Mouse (Mus musculus): ENCODE measurements at regions not wholly inside any gene's neighbourhood (a gene's known extent, or its start where the extent isn't known, plus 50 kb on each side); places are given as distances from the start of the nearest gene placed in this dataset.

GRCm38 (mm10) chr4:54470022-54471008 is 474.5 kb upstream of the Zfp462 start:
- Histone ChIP-seq H3K9ac (ENCODE audit: control insufficient read depth, low read depth, low read length, poor library complexity, severe bottlenecking) (no peak overlapping the region), H3K79me2 (ENCODE audit: control insufficient read depth, insufficient read depth, low read length, poor library complexity) (no peaks in the 10 kb centered on the region), H3K9me3 (replicated peaks; ENCODE audit: insufficient read depth, low read length) (no peaks in the 10 kb centered on the region), H3K36me3 (ENCODE audit: control insufficient read depth in 1 of 2, insufficient read depth in 2 of 2, low read length in 2 of 2) (no peaks in the 10 kb centered on the region), H3K27ac (ENCODE audit: control insufficient read depth, low read depth, low read length) (no peak overlapping the region), H3K27me3 (ENCODE audit: control insufficient read depth in 1 of 2, insufficient read depth in 2 of 2, low read length in 2 of 2) (no peaks in the 10 kb centered on the region; a peak in 1 of 4 replicates), H3K4me1 (ENCODE audit: control insufficient read depth in 1 of 2, insufficient read depth in 2 of 2, low read length in 2 of 2) (no peaks in the 10 kb centered on the region), H3K4me3 (ENCODE audit: control insufficient read depth in 1 of 2, insufficient read depth in 1 of 2, low read depth in 2 of 2, low read length in 2 of 2) (no peak overlapping the region)
- no peak for DNase-seq (ENCODE audit: low read depth, low spot score)
- no peak for TF ChIP-seq CHD2 (IDR thresholded peaks at IDR 0.05; ENCODE audit: low read length)
- no peak for TF ChIP-seq CTCF (IDR thresholded peaks at IDR 0.05 in 2 of 3, conservative IDR thresholded peaks at IDR 0.05 in 1 of 3; ENCODE audit: control insufficient read depth in 1 of 3, insufficient read depth in 1 of 3, low read depth in 2 of 3, low read length in 3 of 3, poor library complexity in 1 of 3, severe bottlenecking in 1 of 3)
- no peak for TF ChIP-seq BHLHE40 (IDR thresholded peaks at IDR 0.05; ENCODE audit: borderline replicate concordance, low read depth, low read length)
- no peak for TF ChIP-seq MYB (IDR thresholded peaks at IDR 0.05; ENCODE audit: low read depth, low read length)
- no peak for TF ChIP-seq CHD1 (IDR thresholded peaks at IDR 0.05; ENCODE audit: low read depth, low read length)
- TF ChIP-seq MAX (IDR thresholded peaks at IDR 0.05; ENCODE audit: low read length) = no peak
- TF ChIP-seq EP300 (IDR thresholded peaks at IDR 0.05; ENCODE audit: low read depth in 1 of 2, low read length in 2 of 2) = no peak
- TF ChIP-seq MAFK (IDR thresholded peaks at IDR 0.05; ENCODE audit: borderline replicate concordance, low read depth, low read length) = no peak
- TF ChIP-seq USF1 (IDR thresholded peaks at IDR 0.05; ENCODE audit: low read depth, low read length) = no peak
- no peak for TF ChIP-seq GABPA (IDR thresholded peaks at IDR 0.05; ENCODE audit: low read depth, low read length)
- TF ChIP-seq USF2 (IDR thresholded peaks at IDR 0.05; ENCODE audit: borderline replicate concordance in 1 of 2, insufficient read depth in 1 of 2, low read depth in 1 of 2, low read length in 2 of 2) = no peak
- TF ChIP-seq E2F4 (IDR thresholded peaks at IDR 0.05; ENCODE audit: borderline replicate concordance, low read depth, low read length) = no peak
- TF ChIP-seq NELFE (IDR thresholded peaks at IDR 0.05; ENCODE audit: low read depth, low read length) = no peak
- TF ChIP-seq POLR2A (IDR thresholded peaks at IDR 0.05; ENCODE audit: control insufficient read depth in 1 of 2, insufficient read depth in 1 of 2, low read depth in 1 of 2, low read length in 2 of 2, poor library complexity in 1 of 2) = no peak
- no peak for TF ChIP-seq POLR2AphosphoS5 (IDR thresholded peaks at IDR 0.05; ENCODE audit: borderline replicate concordance, low read depth, low read length)
- no peak for TF ChIP-seq TBP (IDR thresholded peaks at IDR 0.05; ENCODE audit: low read depth, low read length)

- no peaks in the 10 kb centered on the region for H3K9me3 ChIP-seq (replicated peaks; ENCODE audit: insufficient read depth, low read length)
- no peaks in the 10 kb centered on the region; a peak in 1 of 4 replicates for H3K27me3 ChIP-seq (ENCODE audit: control insufficient read depth in 1 of 2, insufficient read depth in 2 of 2, low read length in 2 of 2)
- no peaks in the 10 kb centered on the region for H3K79me2 ChIP-seq (ENCODE audit: control insufficient read depth, insufficient read depth, low read length, poor library complexity)
- TF ChIP-seq CHD1 (IDR thresholded peaks at IDR 0.05; ENCODE audit: low read depth, low read length) (no peak), GABPA (IDR thresholded peaks at IDR 0.05; ENCODE audit: low read depth, low read length) (no peak), JUND (IDR thresholded peaks at IDR 0.05; ENCODE audit: low read depth, low read length) (no peak), HCFC1 (IDR thresholded peaks at IDR 0.05; ENCODE audit: low read depth, low read length) (no peak), NELFE (IDR thresholded peaks at IDR 0.05; ENCODE audit: low read depth, low read length) (no peak), GATA1 (IDR thresholded peaks at IDR 0.05; ENCODE audit: low read depth, low read length) (no peak), POLR2A (IDR thresholded peaks at IDR 0.05; ENCODE audit: control insufficient read depth in 1 of 2, insufficient read depth in 1 of 2, low read depth in 1 of 2, low read length in 2 of 2, poor library complexity in 1 of 2) (no peak), UBTF (IDR thresholded peaks at IDR 0.05; ENCODE audit: borderline replicate concordance, insufficient read depth, low read depth, low read length) (no peak), ETS1 (IDR thresholded peaks at IDR 0.05; ENCODE audit: low read depth, low read length) (no peak), ZKSCAN1 (IDR thresholded peaks at IDR 0.05; ENCODE audit: low read depth, low read length) (no peak), TAL1 (IDR thresholded peaks at IDR 0.05; ENCODE audit: low read length) (no peak), SMC3 (IDR thresholded peaks at IDR 0.05; ENCODE audit: low read depth, low read length) (no peak), CHD2 (IDR thresholded peaks at IDR 0.05; ENCODE audit: low read length) (no peak), POLR2AphosphoS2 (IDR thresholded peaks at IDR 0.05; ENCODE audit: low read length) (no peak), TBP (IDR thresholded peaks at IDR 0.05; ENCODE audit: low read depth, low read length) (no peak), USF1 (IDR thresholded peaks at IDR 0.05; ENCODE audit: low read depth, low read length) (no peak), MAZ (IDR thresholded peaks at IDR 0.05; ENCODE audit: low read depth, low read length) (no peak)
- no peak overlapping the region for H3K9ac ChIP-seq (ENCODE audit: control insufficient read depth, low read depth, low read length, poor library complexity, severe bottlenecking)
- no peak overlapping the region for H3K27ac ChIP-seq (ENCODE audit: control insufficient read depth, low read depth, low read length)
- no peak for DNase-seq (ENCODE audit: low read depth, low spot score)
- H3K36me3 ChIP-seq (ENCODE audit: control insufficient read depth in 1 of 2, insufficient read depth in 2 of 2, low read length in 2 of 2) = no peaks in the 10 kb centered on the region
- H3K4me1 ChIP-seq (ENCODE audit: control insufficient read depth in 1 of 2, insufficient read depth in 2 of 2, low read length in 2 of 2) = no peaks in the 10 kb centered on the region
- H3K4me3 ChIP-seq (ENCODE audit: control insufficient read depth in 1 of 2, insufficient read depth in 1 of 2, low read depth in 2 of 2, low read length in 2 of 2) = no peak overlapping the region
Measured at GRCm38 (mm10) chr4:54471009-54471408, 473.8 kb upstream of the Zfp462 start.
